Mouse (Mus musculus) urinary bladder, postnatal 10 days (tissue): ENCODE results near the gene Tmem39a.

Experiments used
- DNase-seq: peaks from one replicate; pipeline ENCODE4 v3.0.0; 2022; ENCODE audit warnings: low spot score

Gene Tmem39a

DNA sequence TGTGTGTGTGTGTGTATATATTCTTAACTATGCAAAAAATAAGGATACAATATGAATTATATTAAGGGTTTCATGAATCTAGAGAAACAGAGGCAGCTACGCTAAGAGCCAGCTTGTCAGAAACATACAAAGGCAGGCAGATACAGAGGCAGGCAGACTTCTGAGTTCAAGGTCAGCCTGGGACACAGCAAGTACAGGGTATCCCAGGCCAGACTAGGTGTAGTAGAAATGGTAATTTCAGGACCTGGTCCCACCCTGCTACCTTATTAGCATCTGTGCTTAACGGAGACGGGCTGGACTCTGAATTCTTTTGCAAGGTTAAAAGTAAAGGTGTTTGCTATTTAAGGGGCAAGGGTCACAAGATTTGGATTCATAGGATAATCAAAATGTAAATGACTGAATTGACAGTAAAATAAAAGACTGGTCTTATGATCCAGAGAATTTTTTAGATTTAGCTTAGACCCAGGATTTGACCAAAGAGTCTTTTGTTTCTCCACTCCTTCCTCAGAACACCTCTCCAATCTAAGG lies at the start of gene Tmem39a:
TSS of gene Tmem39a (plus strand) at position 478 of the 528 bp plus-strand sequence.
- DNase-seq, result no peak

DNA sequence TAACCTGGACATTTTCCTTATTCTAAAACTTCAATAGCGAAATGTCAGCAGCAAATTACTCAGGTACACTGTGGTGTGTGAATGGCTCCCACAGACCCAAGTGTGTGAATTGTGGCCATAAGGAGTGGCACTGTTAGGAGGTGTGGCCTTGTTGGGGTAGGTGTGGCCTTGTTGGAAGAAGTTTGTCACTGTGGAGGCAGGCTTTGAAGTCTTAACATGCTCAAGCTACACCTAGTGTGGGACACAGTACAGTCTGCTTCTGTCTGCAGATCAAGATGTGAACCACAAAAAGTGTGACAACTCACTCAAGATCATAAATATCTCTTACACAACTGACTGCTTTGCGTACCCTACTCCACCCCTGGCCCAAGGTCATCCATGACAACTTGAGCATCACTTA lies 47.7 kb upstream of the Tmem39a start:
- no peak for DNase-seq

DNA sequence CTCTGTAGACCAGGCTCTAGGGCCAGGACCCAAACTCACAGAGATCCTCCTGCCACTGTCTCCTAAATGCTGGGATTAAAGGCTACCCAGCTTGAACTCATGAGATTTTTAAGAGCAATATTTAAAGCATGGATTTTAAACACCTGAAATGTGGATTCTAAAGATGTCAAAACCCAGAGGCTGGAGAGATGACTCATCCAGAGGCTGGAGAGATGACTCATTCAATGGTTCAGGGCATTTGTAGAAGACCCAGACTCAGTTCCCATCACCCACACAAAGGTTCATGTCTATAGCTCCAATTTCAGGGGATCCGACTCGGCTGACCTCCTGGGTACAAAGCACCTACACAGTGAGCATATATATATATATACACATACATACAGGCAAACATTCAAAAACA lies 39.4 kb upstream of the Tmem39a start:
- no peak for DNase-seq

DNA sequence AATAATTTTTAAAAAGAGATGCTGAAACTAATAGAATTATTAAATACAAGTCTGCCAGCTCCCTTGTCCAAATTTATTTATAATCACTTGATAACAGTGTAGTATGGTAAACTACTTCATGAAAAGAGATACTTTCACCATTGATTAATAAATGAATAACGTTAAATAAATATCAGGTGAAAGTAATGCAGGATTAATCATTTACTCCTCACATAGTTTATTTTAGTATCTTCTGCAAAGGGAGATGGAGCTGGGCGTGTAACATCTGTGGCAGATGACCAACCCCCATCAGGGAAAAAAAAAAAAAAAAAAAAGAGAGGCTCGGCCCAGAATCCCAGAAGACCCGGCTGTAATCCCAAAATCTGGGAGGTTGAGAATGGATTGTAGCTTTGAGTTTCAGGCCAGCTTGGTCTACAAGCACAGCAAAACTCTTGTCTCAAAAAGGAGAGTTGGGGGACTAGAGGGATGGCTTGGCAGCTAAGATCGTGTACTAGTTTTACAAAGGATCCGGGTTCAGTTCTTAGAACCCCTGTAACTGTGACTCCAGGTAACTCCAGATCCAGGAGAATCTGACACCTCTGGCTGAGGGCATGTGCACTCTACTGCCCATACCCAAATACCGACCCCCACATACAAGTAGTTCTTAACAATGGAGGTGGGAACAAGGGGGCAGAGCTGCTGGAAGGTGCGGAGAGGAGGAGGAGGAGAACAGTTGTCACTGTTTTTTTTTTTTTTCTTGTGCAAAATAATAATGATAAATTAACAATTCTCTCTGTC lies 37.1 kb upstream of the Tmem39a start:
- no peak for DNase-seq

DNA sequence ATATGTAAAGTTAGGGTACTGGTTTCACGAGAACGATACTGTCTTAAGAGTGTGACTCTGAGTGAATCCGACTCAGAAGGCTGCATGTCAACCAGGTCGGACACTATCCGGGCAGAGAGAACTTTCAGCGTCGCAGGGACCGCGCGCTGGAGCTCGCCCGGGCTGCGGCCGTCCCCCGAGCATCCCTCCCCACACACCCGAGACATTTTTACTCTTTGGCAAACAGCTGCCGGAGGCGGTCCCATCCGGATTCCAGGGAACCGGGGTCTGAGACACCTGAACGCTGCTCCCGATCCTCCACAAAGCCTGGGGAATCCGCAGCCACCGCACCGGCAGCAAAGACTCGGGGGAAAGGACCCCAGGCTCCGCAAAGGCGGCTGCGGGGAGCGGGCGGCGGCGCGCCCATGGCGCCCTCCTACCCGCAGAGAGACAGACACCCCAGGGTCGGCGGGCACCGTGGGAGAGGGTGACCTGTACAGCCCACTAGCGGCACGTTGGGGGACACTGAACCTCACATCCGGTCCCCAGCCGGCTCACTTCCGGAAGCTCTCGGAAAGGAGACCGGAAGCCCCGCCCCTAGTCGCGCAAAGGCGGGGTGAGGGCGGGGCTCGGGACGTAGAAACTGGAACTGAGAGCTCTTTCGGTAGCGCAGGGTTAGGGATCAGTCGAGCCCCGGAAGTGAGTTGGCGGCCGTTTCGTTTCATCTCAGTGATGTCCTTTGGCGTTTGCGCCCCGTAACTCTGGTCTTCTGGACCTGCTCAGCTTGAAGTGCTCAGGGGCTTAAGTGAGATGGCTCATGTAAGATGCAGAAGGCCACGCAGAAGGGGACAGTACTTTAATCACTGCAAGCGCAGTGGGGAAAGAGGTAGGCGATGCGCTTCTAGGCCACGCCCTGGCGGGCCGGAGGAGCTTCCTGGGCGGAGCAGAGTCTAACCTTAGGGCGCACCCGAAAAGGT lies 36.1 kb upstream of the Tmem39a start, which contains the start of gene Timmdc1:
TSS of gene Timmdc1 (minus strand) at position 535 of the 956 bp plus-strand sequence.
- peak; percentile 77 for DNase-seq

DNA sequence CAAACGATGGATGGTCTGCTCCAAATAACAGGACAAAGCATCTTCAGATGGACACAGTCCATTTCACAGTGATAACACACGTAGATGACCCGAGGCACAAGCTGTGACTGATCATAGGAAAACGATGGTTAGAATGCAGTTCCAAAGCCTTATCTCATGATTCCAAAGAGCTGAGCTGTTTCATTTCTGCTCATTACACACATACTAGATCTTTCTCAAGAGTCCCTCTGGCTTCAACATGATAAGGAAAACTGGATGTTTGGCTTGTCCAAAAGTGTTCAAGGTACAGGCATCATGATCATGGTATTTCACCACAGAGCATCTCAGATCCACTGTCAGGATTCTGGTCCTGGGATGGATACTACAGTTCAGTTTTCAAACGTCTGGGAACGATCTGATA lies 32.2 kb upstream of the Tmem39a start:
- DNase-seq, result no peak

DNA sequence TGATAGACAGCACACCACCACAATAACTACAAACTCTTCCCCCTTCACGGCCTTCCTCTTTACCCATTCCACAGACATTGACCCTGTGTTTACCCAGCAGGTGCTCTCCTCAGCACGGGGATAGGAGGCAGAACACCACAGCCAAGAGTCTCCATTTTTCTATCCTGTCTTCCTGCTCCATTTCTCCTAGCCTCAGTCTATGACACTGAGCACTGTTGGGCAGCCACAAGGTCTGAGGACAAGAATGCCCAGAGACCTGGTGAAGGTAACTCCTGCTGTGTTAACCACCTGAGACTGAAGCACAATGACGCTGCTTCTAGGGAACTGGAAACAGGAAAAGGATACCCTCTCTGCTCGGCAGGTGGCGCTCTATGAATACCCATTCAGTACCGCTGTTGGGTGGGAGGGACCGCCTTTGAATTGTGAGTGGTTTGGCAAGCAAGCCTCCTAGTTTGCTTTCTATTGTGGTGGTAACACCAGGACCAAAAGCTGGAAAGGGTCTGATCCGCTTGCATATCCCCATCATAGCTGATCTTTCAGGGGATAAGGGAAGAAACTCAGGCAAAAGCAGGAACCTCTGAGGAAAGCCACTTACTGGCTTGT lies 21.9 kb upstream of the Tmem39a start:
- no peak for DNase-seq

DNA sequence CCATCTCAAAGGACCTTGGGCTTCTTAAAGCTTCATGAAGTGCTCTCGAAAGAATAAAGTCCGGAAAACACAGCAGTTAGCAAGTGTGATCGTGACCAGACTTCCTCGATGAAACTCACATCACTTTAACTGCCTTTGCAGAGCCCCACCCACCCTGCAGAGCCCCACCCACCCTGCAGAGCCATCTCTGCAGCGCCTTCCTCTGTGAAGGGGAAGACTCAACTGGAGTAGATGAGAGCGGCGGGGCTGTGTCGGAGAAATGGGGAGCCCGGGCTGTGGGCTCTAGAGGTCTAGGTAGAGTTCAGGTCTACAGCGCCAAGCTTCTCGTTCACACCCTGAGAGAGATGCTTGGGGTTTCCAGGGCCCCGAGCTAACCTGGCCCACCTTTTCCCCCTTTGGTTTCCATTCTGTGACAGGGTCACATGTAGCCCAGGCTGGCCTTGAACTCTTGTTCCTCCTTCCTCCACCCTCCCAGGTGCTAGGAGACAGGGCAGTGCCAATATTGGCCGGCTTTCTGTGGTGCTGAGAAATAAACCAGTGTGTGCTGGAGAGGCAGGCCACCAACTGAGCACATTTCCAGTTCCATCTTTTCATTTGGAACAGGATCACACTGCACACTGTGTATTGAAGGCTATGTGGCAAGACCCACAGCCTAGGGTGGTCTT lies 19.6 kb upstream of the Tmem39a start:
- no peak for DNase-seq

DNA sequence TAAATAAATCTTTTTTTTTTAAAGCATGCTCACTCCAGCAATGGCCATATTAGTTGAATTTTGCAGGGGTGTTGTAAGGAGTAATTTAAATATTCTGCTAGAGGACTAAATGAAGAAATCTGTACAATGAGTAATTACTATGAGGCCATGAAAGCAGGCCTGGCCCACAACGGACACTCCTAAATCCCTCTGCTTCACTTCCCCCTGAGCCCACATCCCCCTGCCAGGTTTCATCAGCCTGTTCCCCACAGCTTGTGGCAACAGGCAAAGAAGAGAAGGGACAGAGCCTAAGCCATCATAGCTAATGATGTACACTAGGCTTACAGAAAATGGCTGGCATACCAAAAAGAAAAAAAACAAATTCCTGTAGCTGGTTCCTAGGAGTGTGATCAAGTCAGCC lies 10.5 kb upstream of the Tmem39a start:
- no peak for DNase-seq

DNA sequence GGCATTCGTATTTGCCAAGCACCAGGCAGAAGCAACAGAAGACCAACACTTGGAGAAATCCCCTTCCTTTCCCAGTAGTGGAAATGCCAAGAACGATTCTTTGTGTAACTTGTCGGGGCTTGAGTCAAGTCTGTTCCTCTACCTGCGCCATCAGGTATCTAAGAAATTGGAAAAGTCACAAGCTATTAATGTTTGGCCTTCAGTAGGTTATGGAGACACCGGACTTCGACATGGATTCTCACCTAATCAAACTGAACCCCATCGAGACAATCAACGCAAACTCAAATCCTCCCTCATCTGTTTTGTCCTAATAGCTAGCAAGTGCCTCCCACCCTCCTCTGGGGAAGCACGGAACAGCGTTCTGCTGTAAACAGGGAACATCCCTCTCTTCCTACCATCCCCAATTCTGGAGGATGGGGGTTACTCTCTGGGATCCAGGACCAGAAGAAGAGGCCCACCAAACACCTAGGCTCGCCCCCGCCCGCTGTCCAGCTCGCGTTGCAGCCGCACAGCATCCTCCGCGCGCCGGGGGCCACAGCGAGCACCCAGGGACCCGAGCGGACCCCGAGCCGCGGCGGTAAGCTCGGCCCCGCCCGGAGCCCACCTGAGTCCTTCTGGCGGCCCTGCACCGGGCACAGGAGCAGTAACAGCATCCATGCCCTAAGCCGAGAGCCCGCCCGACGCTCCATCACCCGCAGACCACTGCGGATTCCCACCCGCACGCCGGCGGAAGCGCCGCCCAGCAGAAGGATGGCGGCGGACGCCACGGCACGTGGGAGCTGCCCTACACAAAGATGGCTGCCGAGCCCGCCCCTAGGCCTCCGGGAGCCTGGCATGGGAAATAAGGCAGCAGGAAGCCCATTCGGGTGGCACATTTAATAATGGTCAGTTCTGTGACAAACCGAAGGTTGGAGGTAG lies 8.8 kb upstream of the Tmem39a start, which contains the start of gene Poglut1:
TSS of gene Poglut1 (minus strand) at position 780 of the 918 bp plus-strand sequence.
- DNase-seq, result no peak

DNA sequence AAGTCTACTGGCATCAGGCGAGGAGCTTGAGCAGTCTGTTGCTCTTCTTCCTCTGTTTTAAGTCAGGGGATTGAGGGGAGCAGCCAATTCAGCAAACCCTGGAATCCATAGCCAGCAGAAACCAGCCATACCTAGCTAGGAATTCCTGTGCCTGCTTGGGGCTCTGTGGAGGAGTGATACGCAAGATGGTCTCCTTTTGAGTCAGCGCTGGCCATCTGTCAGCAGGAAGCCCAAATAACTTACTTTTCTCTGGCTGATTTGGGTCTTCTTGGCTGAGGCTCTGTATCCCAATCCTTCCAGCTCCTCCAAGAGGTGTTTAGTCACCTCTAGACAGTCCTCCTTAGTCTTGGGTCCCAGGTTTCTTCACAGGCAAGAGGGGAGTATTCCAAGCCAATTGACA lies 2.5 kb upstream of the Tmem39a start:
- no peak for DNase-seq

DNA sequence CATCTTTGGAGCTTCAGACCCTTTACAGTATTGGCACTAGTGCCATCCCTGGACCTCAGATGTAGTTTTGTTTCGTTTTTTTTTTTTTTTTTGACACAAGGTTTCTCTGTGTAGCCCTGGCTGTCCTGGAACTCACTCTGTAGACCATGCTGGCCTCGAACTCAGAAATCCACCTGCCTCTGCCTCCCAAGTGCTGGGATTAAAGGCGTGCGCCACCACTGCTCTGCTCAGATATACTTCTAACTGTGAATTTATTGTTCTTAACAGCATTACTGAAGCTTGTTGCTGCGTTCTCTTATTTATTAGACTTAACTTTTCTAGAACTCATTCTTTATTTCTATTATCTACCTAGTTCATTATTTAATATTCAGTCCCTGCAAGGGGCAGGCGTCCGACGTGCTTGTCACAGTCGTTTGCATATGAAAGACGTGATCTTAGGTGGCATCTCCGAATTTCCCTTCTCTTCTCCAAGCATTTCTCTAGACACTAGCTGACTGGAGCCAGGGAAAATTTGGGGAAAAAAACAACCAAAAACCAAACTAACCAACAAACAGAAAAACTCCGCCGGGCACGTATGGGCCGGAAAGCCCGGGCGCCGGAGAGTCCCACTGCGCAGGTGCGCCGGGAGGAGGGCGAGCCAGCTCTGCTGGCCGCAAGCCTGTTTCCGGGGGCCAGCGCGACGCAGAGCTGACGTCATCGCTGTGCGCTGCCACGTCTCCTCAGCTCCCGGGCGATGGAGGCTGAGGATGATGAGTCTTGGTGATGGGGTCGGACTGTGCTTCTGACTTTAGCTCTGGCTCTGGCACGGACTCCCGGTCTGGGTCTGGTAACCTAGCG lies 3.9 kb downstream of the Tmem39a start:
- DNase-seq, result peak; percentile 82

DNA sequence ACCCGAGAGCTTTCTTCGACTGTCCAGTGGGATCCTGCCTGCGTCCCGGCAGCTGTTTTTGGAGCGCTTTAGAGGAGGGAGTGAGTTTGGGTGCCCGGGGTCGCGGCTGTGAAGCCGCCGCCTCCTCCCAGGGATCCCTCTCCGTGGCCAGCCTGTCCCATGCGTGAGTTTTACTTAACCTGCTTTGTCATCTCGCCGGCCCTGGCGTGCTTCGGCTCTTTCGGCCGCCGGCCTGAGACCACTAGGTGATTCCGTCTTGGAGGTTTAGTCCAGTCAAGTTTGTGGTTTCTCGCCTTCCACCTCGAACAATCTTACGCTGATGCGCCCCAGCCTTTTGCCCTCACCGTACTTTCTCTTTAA lies 4.5 kb downstream of the Tmem39a start:
- no peak for DNase-seq

DNA sequence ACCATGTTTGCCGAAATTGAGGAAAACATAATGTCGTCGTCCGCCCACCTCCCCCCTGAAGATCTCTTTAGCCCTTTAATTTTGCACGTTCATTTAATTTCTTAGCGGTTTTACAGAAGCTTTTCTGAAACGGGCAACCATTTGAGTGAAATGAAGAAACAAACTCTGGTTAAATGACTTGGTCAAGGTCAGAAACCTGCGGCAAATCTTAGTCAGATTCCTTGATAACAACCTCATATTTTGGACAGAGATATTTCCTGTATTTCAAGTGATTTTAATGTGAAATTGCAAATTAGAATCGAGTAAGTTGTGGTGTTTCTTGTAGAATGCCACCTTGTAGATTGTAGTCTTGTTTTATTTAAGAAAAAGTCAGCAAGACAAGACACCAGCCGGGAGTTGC lies 5.0 kb downstream of the Tmem39a start:
- DNase-seq, result no peak

DNA sequence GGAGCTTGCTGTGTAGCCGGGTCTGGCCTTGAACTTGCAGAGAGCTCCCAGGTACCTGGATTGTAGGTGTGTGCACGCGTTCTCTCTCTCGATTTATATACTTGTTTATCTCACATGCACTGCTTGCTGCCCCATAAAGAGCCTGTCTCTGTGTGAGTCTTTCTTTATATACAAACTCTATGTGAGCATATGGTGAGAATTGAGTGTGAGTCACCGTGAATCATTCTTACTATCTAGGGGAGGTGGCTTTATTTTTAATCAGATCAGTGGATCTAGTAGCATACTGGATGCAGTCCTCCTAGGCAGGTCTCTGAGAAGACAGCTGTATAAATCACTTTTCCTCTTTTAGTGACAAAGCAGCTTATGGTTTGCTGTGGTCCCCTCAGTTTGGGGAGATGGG lies 9.7 kb downstream of the Tmem39a start:
- no peak for DNase-seq

DNA sequence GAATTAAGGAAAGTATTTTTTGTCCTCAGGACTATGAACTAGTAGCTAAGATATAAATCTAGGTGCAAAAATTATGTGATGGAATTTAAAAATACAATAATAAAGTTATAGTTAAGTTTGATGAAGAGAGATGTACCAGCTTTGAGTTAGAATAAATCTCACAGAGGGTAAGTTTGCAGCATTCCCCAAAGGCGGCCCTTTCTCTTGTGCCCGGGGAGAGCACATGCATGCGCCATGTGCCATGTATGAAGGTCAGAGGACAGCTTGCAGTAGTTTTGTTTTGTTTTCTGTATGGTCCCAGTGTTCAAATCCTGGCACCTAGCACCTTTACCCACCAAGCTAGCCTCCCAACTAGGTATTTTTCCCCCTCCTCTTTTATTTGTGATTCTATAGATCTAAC lies 13.0 kb downstream of the Tmem39a start:
- no peak for DNase-seq

DNA sequence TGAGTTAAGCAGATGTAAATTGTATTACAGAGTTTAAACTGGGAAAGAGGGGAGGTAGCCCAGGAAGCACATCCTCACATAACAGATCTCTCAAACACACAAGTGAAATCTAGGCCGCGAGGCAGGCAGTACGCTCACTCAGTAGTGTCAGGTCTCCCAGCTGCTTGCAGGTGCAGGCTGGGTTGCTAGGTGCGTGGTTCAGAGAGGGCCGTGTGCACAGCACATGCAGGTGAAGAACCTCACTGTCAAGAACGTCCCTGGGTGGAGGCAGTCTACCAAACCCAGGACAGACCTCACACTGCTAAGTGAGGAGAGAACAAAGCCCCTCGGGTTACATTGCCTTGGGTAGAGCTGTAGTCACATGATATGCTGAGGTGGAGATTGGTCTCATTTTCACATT lies 26.3 kb downstream of the Tmem39a start:
- no peak for DNase-seq

DNA sequence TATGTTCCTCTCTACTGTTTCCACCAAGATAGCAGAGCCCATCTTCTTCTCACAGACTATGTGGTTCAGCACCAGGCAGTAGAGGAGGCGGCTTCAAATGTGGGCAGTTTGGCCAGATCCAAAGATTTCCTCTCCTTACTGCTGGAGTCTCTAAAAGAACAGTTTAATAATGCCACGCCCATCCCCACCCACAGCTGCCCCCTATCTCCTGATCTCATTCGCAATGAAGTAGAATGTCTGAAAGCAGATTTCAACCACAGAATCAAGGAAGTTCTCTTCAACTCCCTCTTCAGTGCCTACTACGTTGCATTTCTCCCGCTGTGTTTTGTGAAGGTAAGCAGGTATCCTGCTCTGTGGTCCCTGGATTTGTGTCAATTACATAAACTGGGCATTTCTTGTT lies 26.7 kb downstream of the Tmem39a start:
- DNase-seq, result no peak

DNA sequence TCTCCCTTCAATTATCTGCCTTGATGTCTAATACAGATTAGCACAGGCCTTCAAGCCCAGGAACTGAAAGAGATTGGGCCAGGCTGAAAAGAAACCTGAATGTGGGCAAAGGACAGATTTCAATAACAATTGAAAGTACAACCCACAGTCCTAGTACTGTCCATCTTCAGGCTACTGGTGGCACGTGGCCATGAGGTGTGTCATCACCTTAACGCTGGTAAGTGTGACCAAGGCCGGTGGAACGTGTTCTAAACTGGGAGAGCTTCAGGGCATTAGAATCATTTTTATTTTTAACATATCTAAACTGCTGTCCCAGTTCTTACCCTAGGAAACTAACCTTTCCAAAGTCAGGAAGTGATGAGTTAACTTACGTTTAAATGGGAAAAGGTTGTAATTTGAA lies 28.7 kb downstream of the Tmem39a start:
- no peak for DNase-seq

DNA sequence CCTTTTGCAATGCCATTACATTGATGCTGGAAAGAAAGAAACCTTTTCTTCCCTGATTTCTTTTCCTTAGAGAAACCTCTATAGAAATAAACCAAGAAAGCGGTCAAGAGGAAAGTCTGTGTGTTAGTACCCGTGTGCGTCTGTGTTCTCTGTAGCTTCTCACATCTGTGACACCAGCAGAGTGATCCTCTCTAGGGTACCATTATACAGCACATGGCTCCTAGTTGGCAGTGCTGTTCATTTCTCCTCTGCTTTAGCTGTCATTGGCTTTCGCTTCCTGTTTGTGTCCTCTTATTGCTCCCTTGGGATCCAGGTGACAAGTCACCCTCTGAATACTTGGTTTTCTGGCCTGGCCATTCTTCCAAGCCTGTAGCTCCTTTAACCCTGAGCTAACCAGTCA lies 29.1 kb downstream of the Tmem39a start:
- DNase-seq, result no peak
